Mouse (Mus musculus) embryonic facial prominence, embryonic 11.5 days (tissue): ENCODE results near the gene Hist1h3a. TPM values are rescaled to one million over a fixed set of nuclear protein-coding genes. Genes with fewer than 3 reads are reported as not detected.

Experiments used
- ATAC-seq: fragments of 200-750 bp; cut with Nextera tagmentation; replicated peaks from 2 replicates; pipeline ENCODE4 v1.8.0; 2017; ENCODE audit warnings: low read depth; ENCODE audit not compliant: insufficient number of reproducible peaks, low FRiP score, low TSS enrichment
- DNase-seq: peaks from one replicate; pipeline ENCODE4 v3.0.0-alpha.2; 2015; ENCODE audit warnings: low spot score
- H3K27ac ChIP-seq: fragments of 300-500 bp; sonication (generic); replicated peaks from 2 replicates; pipeline ENCODE4 v1.5.1; 2014; ENCODE audit warnings: mild to moderate bottlenecking, low read depth, low read length, control low read depth
- H3K27me3 ChIP-seq: fragments of 300-500 bp; sonication (generic); 2 replicates; pipeline ENCODE4 v1.6.1; 2014; ENCODE audit warnings: mild to moderate bottlenecking, low read length, moderate library complexity, mixed read lengths; ENCODE audit not compliant: control insufficient read depth, insufficient read depth
- H3K36me3 ChIP-seq: fragments of 300-500 bp; sonication (generic); replicated peaks from 2 replicates; pipeline ENCODE4 v1.6.1; 2014; ENCODE audit warnings: low read depth, mild to moderate bottlenecking, low read length, moderate library complexity, mixed read lengths; ENCODE audit not compliant: control insufficient read depth, insufficient read depth
- H3K4me1 ChIP-seq: fragments of 300-500 bp; sonication (generic); 2 replicates; pipeline ENCODE4 v1.6.1; 2014; ENCODE audit warnings: low read length, mixed read lengths; ENCODE audit not compliant: control insufficient read depth, insufficient read depth
- H3K4me2 ChIP-seq: fragments of 300-500 bp; sonication (generic); 2 replicates; pipeline ENCODE4 v1.6.1; 2014; ENCODE audit warnings: low read depth, mild to moderate bottlenecking, control low read depth, low read length, moderate library complexity
- H3K4me3 ChIP-seq: fragments of 300-500 bp; sonication (generic); 2 replicates; pipeline ENCODE4 v1.5.1; 2014; ENCODE audit warnings: low read depth, low read length, control low read depth
- H3K9ac ChIP-seq: fragments of 300-500 bp; sonication (generic); replicated peaks from 2 replicates; pipeline ENCODE4 v1.6.1; 2014; ENCODE audit warnings: mild to moderate bottlenecking, control low read depth, low read length
- H3K9me3 ChIP-seq: fragments of 300-500 bp; sonication (generic); replicated peaks from 2 replicates; pipeline ENCODE4 v1.6.1; 2016; ENCODE audit warnings: mild to moderate bottlenecking, low read length, inconsistent platforms, mixed read lengths; ENCODE audit not compliant: control insufficient read depth
- WGBS: fragments of 180-500 bp; shearing (Covaris S2); extraction: QIAGEN DNeasy Blood & Tissue Kit; methylation state at CpG from one replicate; pipeline ENCODE4 v1.1.7; 2014; 5-methylcytosine and 5-hydroxymethylcytosine counted together
- polyA plus RNA-seq: library from polyadenylated mRNA; unstranded; fragments of >200 nt; fragmentation: Nextera tagmentation; extraction: Ambion mirVana; gene quantifications from 2 replicates; pipeline ENCODE4 v1.2.1, GENCODE M21; 2014

The Hist1h3a gene
- polyA plus RNA-seq, 1 experiment from 2014 or later: 4.0 TPM

DNA sequence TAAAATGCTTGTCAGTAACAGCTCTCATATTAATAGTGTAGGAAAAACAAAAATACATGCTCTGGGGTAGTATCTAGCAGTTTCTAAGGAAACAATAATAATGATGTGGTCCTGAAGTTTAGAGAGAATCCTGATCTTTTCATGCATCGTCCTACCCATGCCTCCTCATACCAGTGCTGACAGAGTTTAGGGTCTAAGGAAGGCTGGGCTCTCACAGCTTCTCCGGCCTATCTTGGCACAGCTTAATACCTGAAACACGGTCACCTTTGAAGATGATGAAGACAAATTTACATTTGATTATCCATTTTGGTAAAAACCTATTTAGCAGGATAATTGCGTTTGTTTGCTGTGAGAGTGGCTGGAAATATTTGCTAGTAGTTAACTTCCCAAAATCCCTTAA is 18.2 kb downstream of the Hist1h3a start:
- Histone ChIP-seq H3K9ac (peak overlapping the region; percentile 50), H3K36me3 (no peaks in the 10 kb centered on the region), H3K27me3 (no peaks in the 10 kb centered on the region), H3K9me3 (no peaks in the 10 kb centered on the region), H3K4me2 (peak overlapping the region; percentile 46; the same call in 1 of the 2 replicates), H3K4me3 (peak overlapping the region; percentile 39), H3K4me1 (no peaks in the 10 kb centered on the region), H3K27ac (peak overlapping the region; percentile 99; the same call in 1 of the 2 replicates)
- peak; percentile 55 for DNase-seq
- ATAC-seq: no peak
- WGBS: 39% methylated on average over 4 of the region's 4 CpGs

DNA sequence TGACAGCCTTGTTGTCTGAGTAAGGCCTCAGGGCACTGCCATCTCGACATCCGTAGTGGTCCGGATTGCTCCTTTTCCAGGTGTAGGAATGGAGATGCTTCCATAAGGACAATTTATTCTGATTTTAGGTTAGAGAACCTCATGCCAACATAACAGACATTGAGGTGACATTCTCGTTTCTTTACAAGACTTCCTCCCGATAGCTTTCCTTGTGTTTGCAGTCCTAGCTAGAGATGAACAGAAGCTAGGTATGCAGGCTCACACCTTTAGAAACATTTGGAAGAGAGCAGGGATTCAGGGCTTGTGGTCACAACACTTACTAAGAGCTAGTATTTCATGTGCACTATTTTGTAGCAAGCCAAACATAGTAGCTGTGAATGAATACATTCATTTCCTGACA is 19.0 kb downstream of the Hist1h3a start:
- no peak overlapping the region for H3K9ac ChIP-seq
- H3K27me3 ChIP-seq: no peaks in the 10 kb centered on the region
- no peak overlapping the region for H3K4me3 ChIP-seq
- H3K4me1 ChIP-seq: no peaks in the 10 kb centered on the region
- no peaks in the 10 kb centered on the region for H3K9me3 ChIP-seq
- no peak overlapping the region for H3K4me2 ChIP-seq
- 78% methylated on average over 5 of the region's 5 CpGs for WGBS
- H3K36me3 ChIP-seq: no peaks in the 10 kb centered on the region
- DNase-seq: no peak
- ATAC-seq: no peak
- H3K27ac ChIP-seq: no peak overlapping the region

DNA sequence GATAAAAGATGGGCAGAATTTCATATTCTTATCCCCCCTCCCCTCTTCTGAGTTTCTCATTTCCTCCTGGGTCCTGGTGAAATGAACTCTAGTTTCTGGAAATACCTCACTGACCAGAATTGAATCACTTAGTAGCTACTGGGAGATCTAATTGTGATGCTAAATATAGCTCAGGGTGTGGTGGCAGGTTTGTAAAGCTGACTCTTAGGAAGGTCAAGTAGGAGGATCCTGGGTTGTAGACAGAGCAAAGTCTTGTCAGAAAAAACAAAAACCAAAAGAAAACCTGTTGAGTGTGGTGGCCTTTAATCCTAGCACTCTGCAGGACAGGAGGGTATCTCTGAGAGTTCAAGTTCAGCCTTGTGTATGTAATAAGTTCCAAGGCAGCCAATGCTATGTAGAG is 20.2 kb downstream of the Hist1h3a start:
- no peak overlapping the region for H3K27ac ChIP-seq
- H3K4me2 ChIP-seq: no peak overlapping the region
- no peaks in the 10 kb centered on the region for H3K27me3 ChIP-seq
- H3K9me3 ChIP-seq: no peaks in the 10 kb centered on the region
- H3K36me3 ChIP-seq: no peaks in the 10 kb centered on the region
- DNase-seq: no peak
- no peaks in the 10 kb centered on the region for H3K4me1 ChIP-seq
- ATAC-seq: no peak
- H3K4me3 ChIP-seq: no peak overlapping the region
- no peak overlapping the region for H3K9ac ChIP-seq

DNA sequence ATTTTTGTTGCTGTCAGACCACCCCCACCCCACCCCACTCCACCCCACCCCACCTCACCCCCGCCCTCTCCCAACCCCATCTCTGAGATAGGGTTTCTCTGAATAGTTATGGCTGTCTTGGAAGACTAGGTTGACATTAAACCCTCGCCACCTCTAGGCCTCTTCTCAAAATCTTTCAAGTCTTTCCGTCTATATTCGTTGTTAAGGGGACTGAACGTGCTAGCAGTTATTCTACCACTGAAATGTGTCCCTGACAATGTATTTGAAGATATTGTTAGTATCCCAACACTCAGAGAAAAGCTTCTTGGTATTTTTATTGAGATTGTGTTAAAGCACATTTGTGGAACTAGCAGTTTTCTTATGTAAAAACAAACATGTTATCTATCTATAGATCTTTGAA is 21.3 kb downstream of the Hist1h3a start:
- Histone ChIP-seq H3K27ac (peak overlapping the region; percentile 99), H3K36me3 (no peaks in the 10 kb centered on the region), H3K4me3 (no peak overlapping the region), H3K9me3 (no peaks in the 10 kb centered on the region), H3K4me1 (no peaks in the 10 kb centered on the region), H3K4me2 (peak overlapping the region; percentile 90), H3K9ac (no peak overlapping the region; the same call in 1 of the 2 replicates), H3K27me3 (no peaks in the 10 kb centered on the region)
- 58% methylated on average over 5 of the region's 5 CpGs for WGBS
- no peak for ATAC-seq
- no peak for DNase-seq

DNA sequence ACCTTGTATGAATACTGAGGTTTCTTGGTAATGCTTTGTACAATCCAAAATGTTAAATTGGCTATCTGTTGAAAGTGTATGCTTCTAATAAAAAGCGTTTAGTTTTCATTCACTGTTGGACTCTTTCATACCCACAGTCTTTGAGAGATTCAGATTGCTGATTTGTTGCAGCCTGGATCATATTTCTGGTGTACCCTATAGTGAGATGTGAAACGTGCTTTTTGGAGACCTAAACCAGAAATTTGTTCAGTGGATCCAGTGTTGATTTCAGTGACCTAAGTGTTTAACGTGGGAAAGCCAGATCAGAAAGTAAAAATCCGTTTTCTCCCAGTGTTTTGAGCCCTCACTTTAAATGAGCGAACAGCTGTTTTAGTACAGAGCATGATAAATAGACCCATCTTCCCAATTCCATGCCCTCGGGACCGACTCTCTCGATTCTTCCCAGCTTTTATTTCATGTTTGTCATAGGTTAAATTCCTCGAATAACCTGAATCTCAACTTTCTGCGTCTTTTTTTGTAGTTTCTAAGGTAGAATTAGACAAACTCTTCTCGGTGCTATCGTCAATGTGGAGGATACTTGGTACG is 21.8 kb downstream of the Hist1h3a start:
- Histone ChIP-seq H3K4me3 (peak overlapping the region; percentile 56), H3K4me2 (peak overlapping the region; percentile 90), H3K27ac (peak overlapping the region; percentile 99), H3K4me1 (no peaks in the 10 kb centered on the region), H3K27me3 (no peaks in the 10 kb centered on the region), H3K9me3 (no peaks in the 10 kb centered on the region), H3K9ac (peak overlapping the region; percentile 87), H3K36me3 (no peaks in the 10 kb centered on the region)
- DNase-seq (peak; percentile 45), ATAC-seq (no peak)
- WGBS: 27% methylated on average over 13 of the region's 13 CpGs

DNA sequence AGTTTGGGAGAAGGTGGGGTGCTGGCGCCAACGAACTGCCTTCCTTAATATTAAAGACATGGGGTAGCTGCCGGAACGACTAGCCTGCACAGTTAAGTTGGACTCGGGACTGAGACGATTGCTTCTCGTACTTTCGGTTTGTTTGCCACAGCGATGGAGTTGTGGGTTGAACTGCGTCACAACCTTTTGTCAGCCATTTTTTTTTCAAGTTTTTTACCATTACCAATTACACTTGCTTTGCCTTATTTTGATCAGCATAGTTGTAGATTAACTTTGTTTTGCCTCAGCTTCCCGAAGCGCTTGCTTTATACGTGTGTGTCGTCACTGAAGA is 22.3 kb downstream of the Hist1h3a start:
- DNase-seq: no peak
- no peak; the same call in 1 of the 2 replicates for ATAC-seq
- Histone ChIP-seq H3K27ac (peak overlapping the region; percentile 99), H3K27me3 (no peaks in the 10 kb centered on the region), H3K9me3 (no peaks in the 10 kb centered on the region), H3K36me3 (no peaks in the 10 kb centered on the region), H3K4me2 (peak overlapping the region; percentile 90), H3K4me1 (no peaks in the 10 kb centered on the region), H3K9ac (peak overlapping the region; percentile 87), H3K4me3 (peak overlapping the region; percentile 56)
- WGBS: under 1% methylated on average over 14 of the region's 14 CpGs

DNA sequence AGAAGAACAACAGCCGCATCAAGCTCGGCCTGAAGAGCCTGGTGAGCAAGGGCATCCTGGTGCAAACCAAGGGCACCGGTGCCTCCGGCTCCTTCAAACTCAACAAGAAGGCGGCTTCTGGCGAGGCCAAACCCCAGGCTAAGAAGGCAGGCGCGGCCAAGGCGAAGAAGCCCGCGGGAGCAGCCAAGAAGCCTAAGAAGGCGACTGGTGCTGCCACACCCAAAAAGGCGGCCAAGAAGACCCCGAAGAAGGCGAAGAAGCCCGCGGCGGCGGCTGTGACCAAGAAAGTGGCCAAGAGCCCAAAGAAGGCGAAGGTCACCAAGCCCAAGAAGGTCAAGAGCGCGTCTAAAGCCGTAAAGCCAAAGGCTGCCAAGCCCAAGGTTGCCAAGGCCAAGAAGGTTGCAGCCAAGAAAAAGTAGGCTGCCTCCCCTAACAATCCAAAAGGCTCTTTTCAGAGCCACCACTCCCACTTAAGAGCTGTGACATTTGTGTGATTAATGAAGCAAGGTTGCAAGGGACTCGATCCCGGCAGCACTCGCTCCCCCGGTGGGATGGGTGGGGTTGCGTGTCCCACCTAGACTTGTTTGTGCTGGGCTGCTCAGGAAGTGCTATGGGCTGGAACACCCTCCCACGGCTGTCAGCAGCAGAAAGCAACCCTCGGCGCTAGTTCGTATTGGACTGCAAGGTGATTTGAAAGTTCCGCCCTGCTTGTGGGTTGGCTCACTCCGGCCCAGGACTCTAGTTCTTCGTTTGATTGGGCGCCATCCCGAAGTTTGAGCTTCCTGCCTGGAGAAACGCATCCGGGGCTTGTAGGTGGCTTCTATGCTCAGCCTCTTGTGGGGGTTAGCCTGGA is 22.9 kb downstream of the Hist1h3a start:
- Histone ChIP-seq H3K9me3 (no peaks in the 10 kb centered on the region), H3K9ac (peak overlapping the region; percentile 87), H3K27me3 (no peaks in the 10 kb centered on the region), H3K27ac (peak overlapping the region; percentile 99), H3K4me2 (peak overlapping the region; percentile 90), H3K36me3 (no peaks in the 10 kb centered on the region), H3K4me3 (peak overlapping the region; percentile 56), H3K4me1 (no peaks in the 10 kb centered on the region)
- ATAC-seq (peak; percentile 91), DNase-seq (peak; percentile 93)
- WGBS: under 1% methylated on average over 39 of the region's 39 CpGs

DNA sequence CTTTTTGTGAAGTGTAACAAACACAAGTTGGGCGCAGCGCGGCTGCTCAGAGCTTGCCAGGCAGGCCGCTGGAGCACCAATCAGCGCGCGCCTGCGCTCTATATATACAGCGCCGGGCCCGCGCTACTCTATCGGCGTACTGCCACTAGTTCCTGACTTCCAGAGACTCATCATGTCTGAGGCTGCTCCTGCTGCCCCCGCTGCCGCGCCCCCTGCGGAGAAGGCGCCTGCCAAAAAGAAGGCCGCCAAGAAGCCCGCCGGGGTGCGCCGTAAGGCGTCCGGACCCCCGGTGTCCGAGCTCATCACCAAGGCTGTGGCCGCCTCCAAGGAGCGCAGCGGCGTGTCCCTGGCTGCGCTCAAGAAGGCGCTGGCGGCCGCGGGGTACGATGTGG is 23.5 kb downstream of the Hist1h3a start, which contains the start of gene Hist1h1c:
Gene Hist1h1c (plus strand): TSS at position 132 of the 392 bp plus-strand sequence.
- under 1% methylated on average over 30 of the region's 38 CpGs for WGBS
- ATAC-seq: peak; percentile 96
- no peaks in the 10 kb centered on the region for H3K4me1 ChIP-seq

More for the DNA sequence above, 23.5 kb downstream of the Hist1h3a start, which contains the start of gene Hist1h1c:
- Histone ChIP-seq H3K9me3 (no peaks in the 10 kb centered on the region), H3K36me3 (no peaks in the 10 kb centered on the region), H3K4me2 (peak within 1 kb of the TSS; percentile 90), H3K27ac (peak within 1 kb of the TSS; percentile 99), H3K9ac (peak within 1 kb of the TSS; percentile 87), H3K27me3 (no peaks in the 10 kb centered on the region), H3K4me3 (peak within 1 kb of the TSS; percentile 56)
- peak; percentile 94 for DNase-seq
